Mouse (Mus musculus): ENCODE results near the gene Uck1. TPM values are rescaled to one million over a fixed set of nuclear protein-coding genes. Genes with fewer than 3 reads are reported as not detected.
"Not testable (repeated sequence)": the region's sequence is repeated elsewhere in the genome, so short reads cannot be mapped to it uniquely, and the experiment has no call there.

The Uck1 gene
- polyA plus RNA-seq (2017; shearing (Covaris generic)) = 10 to 100 TPM; 33.2 to 37.9 (median 36.2) TPM

- ATAC-seq = peak; percentile 95
Observed at GRCm38 (mm10) chr2:32259657-32260417, at the start of gene Uck1. Gene Uck1, minus strand, starts transcription at chr2:32260159.

- ATAC-seq = no peak
Observed at GRCm38 (mm10) chr2:32308870-32309568, 49.1 kb upstream of the Uck1 start.

DNA sequence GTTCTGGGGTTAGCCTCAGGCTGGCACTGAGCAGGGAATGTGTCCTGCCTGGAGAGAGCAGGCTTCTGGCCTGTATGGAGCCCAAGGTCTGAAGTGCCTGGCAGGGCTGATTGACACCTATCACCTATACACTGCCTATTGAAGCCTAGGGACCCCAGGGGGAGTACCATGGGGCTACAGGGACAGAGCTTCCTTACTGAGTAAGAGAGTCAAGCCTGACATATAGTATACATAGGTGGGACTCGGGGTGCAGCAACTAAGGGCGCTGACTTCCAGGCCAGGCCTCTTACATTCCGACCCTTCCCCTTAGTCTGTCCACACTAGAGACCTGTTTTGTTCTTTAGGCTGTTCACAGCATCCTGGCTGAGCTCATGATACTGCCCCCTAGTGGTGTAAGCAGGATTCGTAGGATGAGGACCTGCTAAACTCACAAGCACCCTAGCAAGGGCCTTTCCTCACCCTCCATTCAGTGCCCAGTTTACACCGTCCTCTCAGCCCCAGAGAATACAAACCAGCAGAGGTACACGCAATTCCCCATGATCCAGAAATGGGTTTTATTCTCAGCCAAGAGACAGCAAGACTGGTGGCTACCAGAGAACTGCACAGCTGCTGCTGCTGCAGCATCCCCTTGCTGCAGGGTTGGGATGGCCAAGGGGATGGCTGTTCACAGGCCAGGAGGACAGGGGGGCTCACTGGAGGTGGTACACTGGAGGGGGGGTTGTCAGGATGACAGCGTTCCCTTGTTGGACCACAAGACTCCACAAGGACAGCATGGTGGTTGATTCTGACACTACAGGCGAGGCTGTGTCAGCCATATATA lies 48.2 kb upstream of the Uck1 start:
- no peak for ATAC-seq

GRCm38 (mm10) chr2:32307247-32307798 lies 47.4 kb upstream of the Uck1 start:
- ATAC-seq = no peak

DNA sequence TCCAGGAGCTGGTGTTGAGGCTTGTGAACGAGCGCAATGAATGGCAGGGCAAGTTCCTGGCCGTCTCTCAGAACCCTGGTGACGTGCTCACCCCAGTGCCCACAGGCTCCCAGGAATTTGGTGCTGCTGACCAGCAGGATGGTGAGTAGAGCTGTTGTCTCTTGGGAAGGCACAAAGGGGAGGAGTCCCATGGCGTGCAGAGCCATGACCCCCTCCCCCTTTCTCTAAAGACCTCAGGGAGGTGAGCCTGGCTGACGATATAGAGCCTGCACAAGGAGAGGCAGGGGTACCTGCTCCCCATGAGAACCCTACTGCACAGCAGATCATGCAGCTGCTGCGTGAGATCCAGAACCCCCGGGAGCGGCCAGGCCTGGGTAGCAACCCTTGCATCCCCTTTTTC lies 46.2 kb upstream of the Uck1 start:
- ATAC-seq = no peak

GRCm38 (mm10) chr2:32305668-32306067 lies 45.7 kb upstream of the Uck1 start:
- ATAC-seq = no peak

DNA sequence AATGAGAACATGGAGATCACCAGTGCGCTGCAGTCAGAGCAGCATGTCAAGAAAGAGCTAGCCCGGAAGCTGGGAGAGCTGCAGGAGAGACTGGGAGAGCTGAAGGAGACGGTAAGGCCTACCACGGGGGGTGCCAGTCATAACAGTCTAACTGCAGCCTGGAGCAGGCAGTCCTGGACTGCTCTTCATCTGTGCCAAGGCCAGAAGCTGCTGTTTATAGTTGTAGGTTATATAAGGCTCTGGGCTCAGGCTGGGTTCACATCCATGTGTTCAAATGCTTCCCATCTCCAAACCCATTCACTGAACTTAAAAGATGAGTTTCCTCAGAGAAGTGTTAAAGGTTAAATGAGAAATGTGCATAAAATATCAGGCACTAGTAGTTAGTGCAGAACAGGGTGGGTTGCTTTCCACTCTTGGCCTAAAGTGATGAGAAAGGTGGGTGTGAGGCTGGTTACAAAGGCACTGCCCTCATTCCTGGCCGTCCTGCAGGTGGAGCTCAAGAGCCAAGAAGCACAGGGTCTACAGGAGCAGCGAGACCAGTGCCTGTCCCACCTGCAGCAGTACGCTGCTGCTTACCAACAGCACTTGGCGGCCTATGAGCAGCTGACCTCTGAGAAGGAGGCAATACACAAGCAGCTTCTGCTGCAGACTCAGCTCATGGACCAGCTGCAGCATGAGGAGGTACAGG lies 44.3 kb upstream of the Uck1 start:
- no peak for ATAC-seq

DNA sequence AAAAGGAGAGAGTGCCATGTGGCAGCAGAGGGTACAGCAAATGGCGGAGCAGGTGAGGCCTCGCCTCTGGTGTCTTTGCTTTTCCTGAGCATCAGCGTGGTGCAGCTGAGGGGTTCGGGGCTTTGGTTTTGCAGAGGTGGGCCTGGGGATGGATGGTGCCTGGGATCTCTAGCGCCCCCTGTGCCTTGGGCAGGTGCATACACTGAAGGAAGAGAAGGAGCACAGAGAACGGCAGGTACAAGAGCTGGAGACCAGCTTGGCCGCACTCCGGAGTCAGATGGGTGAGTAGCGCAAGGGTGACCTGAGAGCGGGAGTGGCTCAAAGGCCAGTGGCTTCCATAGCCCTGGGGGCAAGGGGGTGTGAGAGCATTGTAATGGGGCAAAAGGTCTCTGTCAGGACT lies 43.0 kb upstream of the Uck1 start:
- no peak for ATAC-seq

- no peak for ATAC-seq
Observed at GRCm38 (mm10) chr2:32299469-32299868, 39.5 kb upstream of the Uck1 start.

DNA sequence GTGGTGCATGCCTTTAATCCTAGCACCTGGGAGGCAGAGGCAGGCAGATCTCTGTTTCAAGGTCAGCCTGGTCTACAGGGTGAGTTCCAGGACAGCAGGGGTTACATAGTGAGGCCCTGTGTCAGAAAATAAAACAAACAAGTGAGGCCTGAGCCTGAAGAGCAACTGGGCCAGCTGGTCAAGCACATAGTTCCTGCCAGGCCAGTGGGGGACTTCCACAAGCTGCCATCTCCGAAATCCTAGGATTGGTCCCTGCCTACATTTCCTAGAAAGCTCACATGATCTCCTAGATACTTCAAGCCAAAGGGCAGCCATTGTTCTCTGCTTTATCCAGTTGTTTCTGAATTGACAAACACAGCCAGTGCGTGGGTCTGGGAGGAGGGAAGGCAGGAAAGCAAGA lies 35.9 kb upstream of the Uck1 start:
- not testable (repeated sequence) for ATAC-seq

DNA sequence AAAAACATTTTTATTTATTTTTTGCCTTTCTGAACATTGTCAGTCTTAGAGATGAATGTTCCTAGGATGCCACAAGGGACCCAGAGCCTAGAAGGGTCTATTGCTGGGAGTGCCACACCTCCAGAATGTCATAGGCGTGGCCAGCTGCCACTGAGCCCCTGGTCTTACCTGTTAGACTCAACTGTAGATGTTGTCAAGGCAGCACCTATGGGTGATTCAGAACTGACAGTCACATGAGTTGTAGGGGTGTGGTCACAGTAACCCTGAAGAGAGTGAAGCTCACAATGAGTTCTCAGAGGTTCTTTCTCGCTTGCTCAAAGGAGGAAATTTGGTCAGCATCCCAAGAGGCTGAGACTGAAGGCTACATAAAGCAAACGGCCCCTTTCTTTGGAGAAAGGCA lies 35.3 kb upstream of the Uck1 start:
- ATAC-seq = no peak

DNA sequence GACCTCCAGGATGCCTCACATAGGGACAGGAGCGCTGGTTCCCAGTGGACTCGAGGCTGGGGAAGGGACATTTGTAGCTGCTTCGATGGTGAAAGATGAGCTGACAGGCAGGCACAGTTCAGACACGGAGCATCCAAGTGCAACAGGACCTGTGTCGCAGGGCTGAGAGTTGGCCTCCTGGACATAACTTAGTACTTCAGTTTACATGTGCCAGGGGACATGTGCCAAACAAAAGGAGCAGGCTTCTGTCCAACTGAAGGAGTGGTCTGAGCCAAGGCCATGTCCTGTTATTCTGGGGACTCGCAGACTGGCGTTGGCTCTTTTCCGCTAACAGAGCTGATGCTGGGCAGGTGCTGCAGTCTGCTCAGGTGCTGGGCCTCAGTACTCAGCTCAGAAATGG lies 34.4 kb upstream of the Uck1 start:
- no peak for ATAC-seq

DNA sequence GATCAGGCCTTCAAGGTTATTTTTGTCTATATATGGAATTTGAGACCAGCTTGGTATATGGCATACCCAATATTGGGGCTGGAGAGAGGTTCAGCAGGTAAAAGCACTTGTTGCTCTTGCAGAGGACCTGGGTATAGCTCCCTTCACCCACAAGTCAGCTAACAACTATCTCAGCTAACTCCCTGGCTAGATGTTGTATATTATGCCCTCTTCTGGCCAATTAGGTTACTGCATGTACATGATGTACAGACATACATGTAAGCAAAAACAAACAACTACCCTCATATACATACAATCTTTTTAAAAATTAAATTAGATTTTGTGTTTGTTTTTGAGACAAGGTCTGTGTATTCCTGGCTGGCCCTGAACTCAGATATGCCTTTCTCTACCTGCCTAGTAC lies 29.6 kb upstream of the Uck1 start:
- no peak for ATAC-seq

DNA sequence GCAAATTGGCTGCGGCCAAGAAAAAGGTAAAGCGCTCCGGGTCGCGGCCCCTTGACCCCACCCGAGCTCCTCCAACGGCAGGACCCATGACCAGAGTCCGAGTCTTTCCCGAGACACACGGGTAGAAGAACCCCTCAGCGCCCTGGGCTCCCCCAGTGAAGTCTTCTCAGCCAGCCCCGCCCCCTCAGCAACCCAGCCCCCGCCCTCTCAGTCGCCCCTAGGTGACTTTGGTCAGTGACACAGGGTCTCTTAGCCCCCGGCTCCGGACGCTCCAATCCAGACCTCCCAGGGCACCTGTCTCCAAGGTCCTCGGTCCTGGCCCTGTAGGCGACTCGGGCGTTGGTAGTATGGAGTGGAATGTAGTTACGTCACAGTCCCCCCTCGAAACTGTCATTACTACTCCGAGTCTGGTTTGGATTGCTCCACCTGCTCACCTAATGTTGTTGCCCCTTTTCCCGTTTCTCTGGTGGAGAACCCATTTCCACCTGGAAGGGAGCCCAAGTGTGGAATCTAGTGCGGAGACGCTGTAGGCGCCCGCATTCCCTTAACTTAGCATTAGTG lies 28.5 kb upstream of the Uck1 start:
- ATAC-seq = no peak

- peak; percentile 99 for ATAC-seq
Observed at GRCm38 (mm10) chr2:32287923-32288367, 28.0 kb upstream of the Uck1 start, which contains the start of gene Swi5. Gene Swi5, minus strand, starts transcription at chr2:32288075.

- no peak for ATAC-seq
Observed at GRCm38 (mm10) chr2:32287334-32287840, 27.4 kb upstream of the Uck1 start, which contains the start of gene Golga2. Gene Golga2, plus strand, starts transcription at chr2:32287384.

DNA sequence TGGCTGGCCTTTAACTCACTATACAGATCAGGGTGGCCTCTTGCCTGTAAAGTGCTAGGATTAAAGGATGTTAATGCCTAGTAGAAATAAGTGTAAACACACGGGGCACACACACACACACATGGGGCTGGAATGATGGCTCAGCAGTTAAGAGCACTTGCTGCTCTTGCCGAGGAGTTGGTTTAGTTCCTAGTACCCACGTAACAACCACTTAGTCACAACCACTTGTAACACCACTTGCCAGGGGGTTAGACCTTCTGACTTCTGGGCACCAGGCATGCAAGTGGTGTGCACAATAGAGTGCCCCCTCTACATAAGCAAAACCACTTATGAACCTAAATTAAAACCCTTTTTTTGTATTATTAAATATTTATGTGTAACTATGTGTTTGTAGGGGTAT lies 24.0 kb upstream of the Uck1 start:
- no peak for ATAC-seq

DNA sequence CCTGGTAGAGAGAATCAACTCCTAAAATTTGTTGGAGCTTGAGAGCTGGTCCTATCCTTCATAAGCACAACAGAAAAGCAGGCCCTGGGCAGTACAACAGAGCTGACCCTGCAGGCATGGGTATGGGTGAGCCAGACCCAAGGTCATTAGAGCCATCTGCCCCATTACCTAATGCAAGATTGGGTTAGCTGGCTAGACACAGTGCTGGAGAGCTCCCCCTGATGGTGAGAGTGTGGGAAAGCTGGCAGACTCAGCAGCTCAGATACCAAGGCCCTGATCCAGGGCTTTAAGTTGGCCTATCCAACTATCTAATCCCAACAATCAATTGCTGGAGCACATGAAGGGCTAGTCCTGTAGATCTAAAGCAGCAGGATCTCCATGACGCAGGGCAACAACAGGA lies 22.8 kb upstream of the Uck1 start:
- no peak for ATAC-seq

GRCm38 (mm10) chr2:32282289-32282688 lies 22.3 kb upstream of the Uck1 start:
- no peak for ATAC-seq

DNA sequence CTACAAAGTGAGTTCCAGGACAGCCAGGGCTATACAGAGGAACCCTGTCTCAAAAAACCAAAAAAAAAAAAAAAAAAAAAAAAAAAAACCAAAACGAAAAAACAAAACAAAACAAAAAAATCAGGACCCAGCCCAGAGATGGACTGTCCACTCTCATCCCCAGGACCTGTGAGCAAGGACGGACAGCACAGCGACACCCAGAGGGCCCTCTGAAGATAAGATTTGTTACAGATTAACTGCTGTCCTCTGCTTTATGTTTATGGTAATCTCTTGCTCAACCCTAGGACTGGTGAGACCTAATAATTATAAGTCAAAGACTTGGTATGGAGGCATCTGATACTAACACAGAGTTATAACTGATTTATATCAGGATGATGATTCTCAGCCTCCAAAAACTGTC lies 15.9 kb upstream of the Uck1 start:
- ATAC-seq = no peak

DNA sequence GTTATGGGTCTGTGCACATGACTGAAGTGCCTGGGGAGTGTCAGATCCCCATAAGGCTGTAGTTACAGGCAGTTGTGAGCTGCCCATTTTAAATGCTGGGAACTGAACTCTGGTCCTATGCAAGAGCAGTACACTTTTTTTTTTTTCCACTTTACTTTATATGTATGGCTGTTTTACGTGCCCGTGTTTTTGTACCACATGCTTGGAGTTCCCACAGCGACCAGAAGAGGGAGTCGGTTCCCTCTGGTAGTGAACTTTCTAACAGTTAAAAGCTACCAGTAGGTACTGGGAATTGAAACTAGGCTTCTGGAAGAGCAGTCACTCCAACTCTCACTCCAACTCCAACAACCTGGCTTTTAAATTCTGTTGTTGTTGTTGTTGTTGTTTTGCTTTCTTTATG lies 676 bp upstream of the Uck1 start:
- peak; percentile 27 for ATAC-seq
